Mouse (Mus musculus): ENCODE data around the gene Galnt5. TPM values are rescaled to one million over a fixed set of nuclear protein-coding genes. Genes with fewer than 3 reads are reported as not detected.

The Galnt5 gene
- polyA plus RNA-seq (2012; rRNA removed; ENCODE audit: low replicate concordance) = 0.10 and 0.13 TPM in 2 replicates

GRCm38 (mm10) chr2:57997752-57998430, at the start of gene Galnt5:
Gene Galnt5, plus strand, starts transcription at chr2:57997884.

GRCm38 (mm10) chr2:58052821-58053581, 55.3 kb downstream of the Galnt5 start, which contains the start of gene Ermn:
Gene Ermn, minus strand, starts transcription at chr2:58052864.

Other genes starting within 250 kb of the Galnt5 start
- not detected in 2 replicates for gene Ermn, start 55.0 kb downstream of the Galnt5 start, polyA plus RNA-seq (2012; rRNA removed; ENCODE audit: low replicate concordance)
- 54.4 and 90.6 TPM in 2 replicates for gene Cytip, start 197.6 kb downstream of the Galnt5 start, polyA plus RNA-seq (2012; rRNA removed; ENCODE audit: low replicate concordance)